Mouse (Mus musculus) midbrain, embryonic 13.5 days (tissue): ENCODE measurements around the gene Scin. TPM values are rescaled to one million over a fixed set of nuclear protein-coding genes. Genes with fewer than 3 reads are reported as not detected.

Experiments used
- ATAC-seq: fragments of 200-750 bp; cut with Nextera tagmentation; 2 replicates; pipeline ENCODE4 v1.8.0; 2017; ENCODE audit warnings: mild to moderate bottlenecking, moderate TSS enrichment, moderate library complexity
- H3K27ac ChIP-seq: fragments of 300-500 bp; sonication (generic); 2 replicates; pipeline ENCODE4 v1.5.1; 2015; ENCODE audit warnings: inconsistent platforms, mild to moderate bottlenecking, moderate library complexity
- H3K27me3 ChIP-seq: fragments of 300-500 bp; sonication (generic); 2 replicates; pipeline ENCODE4 v1.6.1; 2015; ENCODE audit warnings: mild to moderate bottlenecking, inconsistent platforms
- H3K36me3 ChIP-seq: fragments of 300-500 bp; sonication (generic); 2 replicates; pipeline ENCODE4 v1.6.1; 2015; ENCODE audit warnings: mild to moderate bottlenecking, inconsistent platforms
- H3K4me1 ChIP-seq: fragments of 300-500 bp; sonication (generic); replicated peaks from 2 replicates; pipeline ENCODE4 v1.6.1; 2015; ENCODE audit warnings: inconsistent platforms
- H3K4me2 ChIP-seq: fragments of 300-500 bp; sonication (generic); replicated peaks from 2 replicates; pipeline ENCODE4 v1.6.1; 2015; ENCODE audit warnings: moderate library complexity, mild to moderate bottlenecking, inconsistent platforms
- H3K4me3 ChIP-seq: fragments of 300-500 bp; sonication (generic); replicated peaks from 2 replicates; pipeline ENCODE4 v1.5.1; 2015; ENCODE audit warnings: mild to moderate bottlenecking, inconsistent platforms
- H3K9ac ChIP-seq: fragments of 300-500 bp; sonication (generic); replicated peaks from 2 replicates; pipeline ENCODE4 v1.6.1; 2015; ENCODE audit warnings: mild to moderate bottlenecking, inconsistent platforms
- H3K9me3 ChIP-seq: fragments of 300-500 bp; sonication (generic); 2 replicates; pipeline ENCODE4 v1.6.1; 2016; ENCODE audit warnings: mild to moderate bottlenecking, inconsistent platforms
- WGBS: fragments of 180-500 bp; shearing (Covaris S2); methylation state at CpG from one replicate; pipeline ENCODE4 v1.1.7; 2015; 5-methylcytosine and 5-hydroxymethylcytosine counted together
- polyA plus RNA-seq: library from polyadenylated mRNA; unstranded; fragments of >200 nt; fragmentation: Nextera tagmentation; extraction: Ambion mirVana; gene quantifications from 2 replicates; pipeline ENCODE4 v1.2.1, GENCODE M21; 2015

Gene Scin
- polyA plus RNA-seq, 1 experiment from 2014 or later: not detected

DNA sequence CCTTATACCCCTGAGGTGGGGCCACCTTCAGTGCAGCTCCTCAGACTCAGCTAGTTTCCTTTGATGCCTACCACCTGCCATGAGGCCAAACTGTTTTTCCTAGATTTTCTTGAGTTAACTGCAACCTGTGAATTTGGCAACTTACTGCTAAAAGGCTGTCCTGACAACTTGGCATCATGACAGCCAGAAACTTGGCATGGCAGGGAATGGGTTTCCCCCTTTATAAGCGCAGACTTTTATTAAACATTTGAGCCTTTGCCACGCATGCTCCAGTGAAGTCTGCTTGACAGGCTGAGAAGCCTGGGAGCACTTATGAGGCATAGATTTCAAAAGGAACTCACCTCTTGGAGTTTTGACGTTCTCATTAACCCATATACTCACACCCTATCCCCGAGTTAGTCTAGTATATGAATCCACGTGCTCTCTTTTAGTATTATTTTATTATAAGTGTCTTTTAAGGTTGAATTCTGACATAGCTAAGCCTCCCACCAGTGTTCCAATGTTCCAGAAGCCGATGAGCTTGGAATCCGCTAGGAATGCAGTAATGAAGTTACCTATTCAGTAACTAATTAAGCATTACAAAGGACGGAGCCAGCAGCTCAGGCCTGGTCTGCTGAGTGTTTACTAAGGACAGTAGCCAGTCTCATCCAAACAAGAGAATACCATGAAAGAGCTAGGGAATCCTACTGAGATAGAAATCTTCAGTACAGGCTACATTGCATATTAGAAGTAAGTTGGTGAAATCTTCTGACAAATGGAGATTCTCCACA is 90.0 kb downstream of the Scin start:
- Histone ChIP-seq H3K4me2 (no peak overlapping the region), H3K4me3 (no peak overlapping the region), H3K27me3 (no peaks in the 10 kb centered on the region), H3K27ac (no peak overlapping the region), H3K36me3 (no peaks in the 10 kb centered on the region), H3K4me1 (no peaks in the 10 kb centered on the region), H3K9ac (no peak overlapping the region), H3K9me3 (no peaks in the 10 kb centered on the region)
- no peak for ATAC-seq
- WGBS: 85% methylated on average over 8 of the region's 8 CpGs

GRCm38 (mm10) chr12:40040067-40040466 is 94.0 kb downstream of the Scin start:
- Histone ChIP-seq H3K4me2 (no peak overlapping the region), H3K27me3 (no peaks in the 10 kb centered on the region), H3K9ac (no peak overlapping the region), H3K4me3 (no peak overlapping the region), H3K27ac (no peak overlapping the region), H3K36me3 (no peaks in the 10 kb centered on the region), H3K9me3 (no peaks in the 10 kb centered on the region), H3K4me1 (peaks cover 14% of the 10 kb centered on the region)
- no peak for ATAC-seq

- H3K9ac ChIP-seq: peak within 1 kb of the TSS; percentile 87
- H3K9me3 ChIP-seq: no peaks in the 10 kb centered on the region
- no peaks in the 10 kb centered on the region for H3K27me3 ChIP-seq
- H3K4me2 ChIP-seq: peak within 1 kb of the TSS; percentile 71
- ATAC-seq: peak; percentile 89
- WGBS: under 1% methylated on average over 62 of the region's 68 CpGs
- peaks cover 24% of the 10 kb centered on the region for H3K4me1 ChIP-seq
- H3K4me3 ChIP-seq: peak within 1 kb of the TSS; percentile 85
- H3K27ac ChIP-seq: peak within 1 kb of the TSS; percentile 93
- H3K36me3 ChIP-seq: no peaks in the 10 kb centered on the region
Measured at GRCm38 (mm10) chr12:40037876-40038463, 96.1 kb downstream of the Scin start, which contains the start of gene Arl4a. TSS of gene Arl4a (minus strand) at chr12:40038025.

DNA sequence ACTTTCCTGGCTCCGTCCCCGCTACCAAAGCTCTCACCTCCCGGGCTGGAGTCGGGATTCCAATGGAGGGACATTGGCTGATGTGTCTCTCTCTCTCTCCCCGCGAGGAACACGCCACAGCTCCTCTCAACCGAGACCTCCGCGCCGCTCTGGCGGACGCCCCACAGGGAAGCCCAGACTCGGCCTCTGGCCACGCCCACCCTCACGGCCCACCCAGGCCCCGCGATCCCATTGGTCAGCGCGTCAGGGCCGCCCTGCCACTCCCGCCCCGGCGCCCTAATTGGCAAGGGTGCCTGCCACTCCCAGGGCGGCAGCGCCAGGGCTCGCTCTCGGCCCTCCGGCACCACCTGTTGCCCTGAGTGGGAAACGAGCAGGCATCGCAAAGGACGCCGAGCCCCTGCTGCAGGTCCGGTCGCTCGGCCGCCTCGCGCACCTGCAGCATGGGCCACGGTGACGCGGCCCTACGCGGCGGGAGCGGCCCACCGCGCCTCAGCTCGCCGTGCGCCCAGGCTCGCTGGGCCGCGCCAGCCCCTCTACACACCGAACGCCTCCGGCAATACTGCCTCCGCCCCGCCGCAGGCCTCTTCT is 96.7 kb downstream of the Scin start:
- Histone ChIP-seq H3K4me2 (peak overlapping the region; percentile 71), H3K9me3 (no peaks in the 10 kb centered on the region), H3K9ac (peak overlapping the region; percentile 87), H3K4me1 (peaks cover 24% of the 10 kb centered on the region), H3K4me3 (peak overlapping the region; percentile 85), H3K27ac (peak overlapping the region; percentile 93), H3K27me3 (no peaks in the 10 kb centered on the region), H3K36me3 (0 out of 2 replicates have a peak, but pooled peaks cover 4% of the 10 kb centered on the region)
- ATAC-seq: peak; percentile 98
- WGBS: under 1% methylated on average over 48 of the region's 60 CpGs

DNA sequence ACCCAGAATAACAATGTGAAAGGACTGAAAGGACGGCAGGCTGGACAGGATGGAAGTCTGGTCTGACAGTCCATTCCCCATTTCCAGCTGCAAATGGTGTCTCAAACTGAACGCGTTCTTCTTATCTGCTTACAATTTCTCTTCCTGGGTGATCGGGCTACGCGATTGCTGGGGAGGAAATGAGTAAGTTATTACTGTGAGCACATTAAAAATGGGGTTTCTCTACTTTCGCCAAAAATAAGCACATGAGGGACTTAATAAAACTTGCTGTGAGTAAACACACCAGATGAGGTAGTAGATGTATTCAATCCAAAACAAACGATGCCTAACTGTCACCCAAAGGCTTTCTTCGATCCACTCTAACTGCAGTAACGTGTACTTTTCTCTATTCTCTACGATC is 97.4 kb downstream of the Scin start:
- Histone ChIP-seq H3K4me2 (peak overlapping the region; percentile 71), H3K36me3 (0 out of 2 replicates have a peak, but pooled peaks cover 5% of the 10 kb centered on the region), H3K9ac (peak overlapping the region; percentile 87), H3K4me3 (peak overlapping the region; percentile 85), H3K4me1 (peaks cover 24% of the 10 kb centered on the region), H3K27me3 (no peaks in the 10 kb centered on the region), H3K9me3 (no peaks in the 10 kb centered on the region), H3K27ac (peak overlapping the region; percentile 93)
- 6% methylated on average over 11 of the region's 11 CpGs for WGBS
- no peak for ATAC-seq

GRCm38 (mm10) chr12:40035506-40035905 is 98.5 kb downstream of the Scin start:
- no peak for ATAC-seq
- H3K9ac ChIP-seq: peak overlapping the region; percentile 87; the same call in 1 of the 2 replicates
- H3K4me2 ChIP-seq: peak overlapping the region; percentile 71
- WGBS: 68% methylated on average over 4 of the region's 4 CpGs
- peak overlapping the region; percentile 85 for H3K4me3 ChIP-seq
- peaks cover 9% of the 10 kb centered on the region; the same call in 1 of the 2 replicates for H3K36me3 ChIP-seq
- H3K4me1 ChIP-seq: peaks cover 24% of the 10 kb centered on the region
- no peak overlapping the region for H3K27ac ChIP-seq
- H3K9me3 ChIP-seq: 0 out of 2 replicates have a peak, but pooled peaks cover 5% of the 10 kb centered on the region
- no peaks in the 10 kb centered on the region for H3K27me3 ChIP-seq

GRCm38 (mm10) chr12:40029201-40029600 is 104.8 kb downstream of the Scin start:
- H3K4me1 ChIP-seq: peaks cover 2% of the 10 kb centered on the region
- H3K27me3 ChIP-seq: no peaks in the 10 kb centered on the region
- H3K4me2 ChIP-seq: no peak overlapping the region
- H3K9me3 ChIP-seq: peaks cover 5% of the 10 kb centered on the region; the same call in 1 of the 2 replicates
- no peak overlapping the region for H3K4me3 ChIP-seq
- H3K9ac ChIP-seq: no peak overlapping the region
- no peak overlapping the region for H3K27ac ChIP-seq
- no peak for ATAC-seq
- peaks cover 9% of the 10 kb centered on the region; the same call in 1 of the 2 replicates for H3K36me3 ChIP-seq
- 80% methylated on average over 4 of the region's 4 CpGs for WGBS

GRCm38 (mm10) chr12:40027846-40028245 is 106.2 kb downstream of the Scin start:
- H3K36me3 ChIP-seq: peaks cover 9% of the 10 kb centered on the region; the same call in 1 of the 2 replicates
- H3K4me3 ChIP-seq: no peak overlapping the region
- H3K4me2 ChIP-seq: no peak overlapping the region
- H3K27me3 ChIP-seq: no peaks in the 10 kb centered on the region
- peaks cover 5% of the 10 kb centered on the region; the same call in 1 of the 2 replicates for H3K9me3 ChIP-seq
- H3K4me1 ChIP-seq: no peaks in the 10 kb centered on the region
- 87% methylated on average over 3 of the region's 3 CpGs for WGBS
- no peak for ATAC-seq
- H3K27ac ChIP-seq: no peak overlapping the region
- no peak overlapping the region for H3K9ac ChIP-seq

- Histone ChIP-seq H3K27ac (no peak overlapping the region), H3K9ac (no peak overlapping the region), H3K4me3 (no peak overlapping the region), H3K4me1 (no peaks in the 10 kb centered on the region), H3K4me2 (no peak overlapping the region), H3K36me3 (peaks cover 7% of the 10 kb centered on the region; the same call in 1 of the 2 replicates), H3K9me3 (peaks cover 5% of the 10 kb centered on the region; the same call in 1 of the 2 replicates), H3K27me3 (no peaks in the 10 kb centered on the region)
- WGBS: 88% methylated on average over 3 of the region's 3 CpGs
- ATAC-seq: no peak
Measured at GRCm38 (mm10) chr12:40027444-40027843, 106.6 kb downstream of the Scin start.

DNA sequence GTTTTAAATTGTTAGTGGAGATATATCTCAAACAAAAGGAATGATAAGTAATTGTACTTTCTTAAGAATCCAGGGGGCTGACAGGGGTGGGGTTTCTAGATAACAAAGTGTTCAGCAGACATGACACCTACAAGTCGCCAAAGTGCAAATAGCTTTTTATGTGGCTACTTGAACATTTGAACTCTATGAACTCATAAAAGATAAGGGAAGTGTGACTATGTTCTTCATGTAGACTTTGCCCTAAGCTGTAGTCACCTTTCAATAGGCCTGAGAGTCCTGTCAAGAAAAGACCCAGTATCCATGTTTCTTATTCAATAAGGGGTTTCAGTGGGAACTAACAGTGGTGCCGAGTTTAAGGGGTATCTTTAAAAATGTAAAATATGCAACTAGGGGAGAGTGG is 110.1 kb downstream of the Scin start:
- Histone ChIP-seq H3K9me3 (no peaks in the 10 kb centered on the region), H3K4me1 (no peaks in the 10 kb centered on the region), H3K36me3 (no peaks in the 10 kb centered on the region), H3K4me2 (no peak overlapping the region), H3K27ac (no peak overlapping the region), H3K27me3 (no peaks in the 10 kb centered on the region), H3K9ac (no peak overlapping the region), H3K4me3 (no peak overlapping the region)
- 85% methylated on average over 2 of the region's 2 CpGs for WGBS
- ATAC-seq: no peak

- no peak overlapping the region for H3K4me3 ChIP-seq
- no peak overlapping the region for H3K27ac ChIP-seq
- H3K4me1 ChIP-seq: no peaks in the 10 kb centered on the region
- no peak overlapping the region for H3K4me2 ChIP-seq
- no peak for ATAC-seq
- no peaks in the 10 kb centered on the region for H3K27me3 ChIP-seq
- 87% methylated on average over 3 of the region's 3 CpGs for WGBS
- H3K9ac ChIP-seq: no peak overlapping the region
- H3K36me3 ChIP-seq: no peaks in the 10 kb centered on the region
- no peaks in the 10 kb centered on the region for H3K9me3 ChIP-seq
Measured at GRCm38 (mm10) chr12:40023014-40023642, 110.9 kb downstream of the Scin start.

DNA sequence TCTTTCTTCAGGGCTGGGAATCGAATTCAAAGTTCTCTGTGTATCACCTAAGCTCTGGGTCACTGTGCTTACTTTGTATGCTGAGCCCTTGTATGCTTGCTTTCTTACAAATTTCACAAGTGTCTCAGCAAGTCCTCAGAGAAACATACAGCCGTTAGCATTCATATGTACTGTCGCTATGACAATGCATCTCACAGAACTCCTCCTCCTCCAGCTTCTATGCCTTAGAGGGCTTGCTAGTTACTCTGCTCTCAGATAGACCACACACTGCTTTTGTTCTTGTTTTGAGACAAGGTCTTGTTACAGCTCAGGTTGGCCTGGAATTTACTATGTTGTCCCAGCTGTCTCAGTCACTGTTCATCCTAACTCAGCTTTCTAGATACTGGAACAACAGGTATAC is 111.7 kb downstream of the Scin start:
- H3K9me3 ChIP-seq: no peaks in the 10 kb centered on the region
- no peak overlapping the region for H3K27ac ChIP-seq
- H3K4me2 ChIP-seq: no peak overlapping the region
- no peak overlapping the region for H3K9ac ChIP-seq
- H3K27me3 ChIP-seq: no peaks in the 10 kb centered on the region
- ATAC-seq: no peak
- H3K36me3 ChIP-seq: no peaks in the 10 kb centered on the region
- H3K4me3 ChIP-seq: no peak overlapping the region
- H3K4me1 ChIP-seq: no peaks in the 10 kb centered on the region
- 89% methylated on average over 3 of the region's 3 CpGs for WGBS
